Mouse (Mus musculus) heart, adult 8-10 months (tissue): Measurements from ENCODE around the gene Gm43738. TPM values are rescaled to one million over a fixed set of nuclear protein-coding genes. Genes with fewer than 3 reads are reported as not detected.

Source experiments
- DNase-seq: peaks from one replicate; pipeline ENCODE4 v3.0.0; 2022; ENCODE audit warnings: low spot score
- total RNA-seq, 4 experiments: library from RNA; stranded (reverse); gene quantifications; 2 replicates each; pipeline ENCODE4 v1.2.4; 2022

The Gm43738 gene
- total RNA-seq, 4 experiments from 2014 or later: not detected

- DNase-seq: no peak
These were observed 57.5 kb downstream of the Gm43738 start for GRCm38 (mm10) chr3:89043359-89043758.

Other genes starting within 250 kb of the Gm43738 start
- 10 to 100 TPM; 12.1 to 15.6 (median 12.9) TPM for gene Msto1, start 187.1 kb downstream of the Gm43738 start, total RNA-seq
- 10 to 100 TPM; 40.2 to 43.4 (median 42.0) TPM for gene Ash1l, start 150.5 kb downstream of the Gm43738 start, total RNA-seq
- 100 to 1,000 TPM; 142 to 154 (median 149) TPM for gene Dap3, start 149.9 kb downstream of the Gm43738 start, total RNA-seq
- gene Rusc1, start 7.8 kb downstream of the Gm43738 start, total RNA-seq: 10 to 100 TPM; 24.4 to 29.1 (median 28.5) TPM
- 10 to 100 TPM; 20.8 to 23.2 (median 22.3) TPM for gene Fdps, start 860 bp upstream of the Gm43738 start, total RNA-seq
- gene Pklr, start 35.0 kb upstream of the Gm43738 start, total RNA-seq: not detected
- under 1 TPM in 3 of 4 experiments, not detected in 1; 0.12 to 0.75 (median 0.72) TPM for gene Hcn3, start 59.1 kb upstream of the Gm43738 start, total RNA-seq
- 10 to 100 TPM; 14.6 to 19.3 (median 17.2) TPM for gene Clk2, start 63.7 kb upstream of the Gm43738 start, total RNA-seq
- 10 to 100 TPM; 49.4 to 57.8 (median 53.3) TPM for gene Scamp3, start 76.4 kb upstream of the Gm43738 start, total RNA-seq
- 1 to 10 TPM; 2.6 to 4.8 (median 4.3) TPM for gene Fam189b, start 82.0 kb upstream of the Gm43738 start, total RNA-seq
- 10 to 100 TPM; 17.0 to 19.8 (median 17.9) TPM for gene Gba, start 101.8 kb upstream of the Gm43738 start, total RNA-seq
- gene Thbs3, start 114.1 kb upstream of the Gm43738 start, total RNA-seq: 1 to 10 TPM; 3.2 to 9.8 (median 4.0) TPM
- 10 to 100 TPM; 56.4 to 63.5 (median 59.5) TPM for gene Mtx1, start 126.0 kb upstream of the Gm43738 start, total RNA-seq
- under 1 TPM in 3 of 4 experiments, not detected in 1; 0.13 to 0.63 (median 0.49) TPM for gene Muc1, start 128.0 kb upstream of the Gm43738 start, total RNA-seq
- 100 to 1,000 TPM in 1 of 4 experiments, 10 to 100 TPM in 3; 87.0 to 108 (median 89.4) TPM for gene Krtcap2, start 144.9 kb upstream of the Gm43738 start, total RNA-seq
- under 1 TPM; 0.34 to 0.87 (median 0.83) TPM for gene Trim46, start 145.2 kb upstream of the Gm43738 start, total RNA-seq
- 10 to 100 TPM; 49.1 to 65.7 (median 53.6) TPM for gene Dpm3, start 158.3 kb upstream of the Gm43738 start, total RNA-seq
- gene Slc50a1, start 169.5 kb upstream of the Gm43738 start, total RNA-seq: 10 to 100 TPM; 16.6 to 27.0 (median 21.0) TPM
- gene Efna1, start 180.0 kb upstream of the Gm43738 start, total RNA-seq: 10 to 100 TPM; 28.2 to 36.1 (median 32.6) TPM
- gene Efna3, start 221.9 kb upstream of the Gm43738 start, total RNA-seq: under 1 TPM in 1 of 4 experiments, not detected in 3; 0.11 TPM
- under 1 TPM in 3 of 4 experiments, not detected in 1; 0.19 to 0.34 (median 0.27) TPM for gene Efna4, start 236.9 kb upstream of the Gm43738 start, total RNA-seq
- 10 to 100 TPM; 43.3 to 52.5 (median 48.6) TPM for gene Adam15, start 248.9 kb upstream of the Gm43738 start, total RNA-seq